Mouse (Mus musculus) bone marrow macrophage, adult 2 months (primary cell): ENCODE data around the gene Olfr1153.

ENCODE experiments used
- CTCF ChIP-seq: IDR thresholded peaks from 2 replicates; pipeline ENCODE4 v1.5.1; 2012; ENCODE audit warnings: low read depth, mild to moderate bottlenecking, low read length, moderate library complexity
- POLR2A ChIP-seq: IDR thresholded peaks from 2 replicates; pipeline ENCODE4 v1.6.1; 2012; ENCODE audit warnings: mild to moderate bottlenecking, low read depth, low read length, borderline replicate concordance

- TF ChIP-seq CTCF (no peak), POLR2A (no peak)
Measured at GRCm38 (mm10) chr2:87905066-87905465, 10.3 kb downstream of the Olfr1153 start, which contains the start of gene Olfr1154.
